Mouse (Mus musculus) liver, embryonic 15.5 days (tissue): ENCODE data around the gene F8. TPM values are rescaled to one million over a fixed set of nuclear protein-coding genes. Genes with fewer than 3 reads are reported as not detected.

ENCODE experiments used
- ATAC-seq: fragments of 200-750 bp; cut with Nextera tagmentation; 2 replicates; pipeline ENCODE4 v1.8.0; 2017; ENCODE audit warnings: moderate number of reproducible peaks, mild to moderate bottlenecking, moderate library complexity; ENCODE audit not compliant: insufficient read depth
- H3K27ac ChIP-seq: fragments of 300-500 bp; sonication (generic); replicated peaks from 2 replicates; pipeline ENCODE4 v1.5.1; 2015; ENCODE audit warnings: mild to moderate bottlenecking, inconsistent platforms
- H3K27me3 ChIP-seq: fragments of 300-500 bp; sonication (generic); 2 replicates; pipeline ENCODE4 v1.6.1; 2015; ENCODE audit warnings: mild to moderate bottlenecking, inconsistent platforms
- H3K36me3 ChIP-seq: fragments of 300-500 bp; sonication (generic); replicated peaks from 2 replicates; pipeline ENCODE4 v1.6.1; 2015; ENCODE audit warnings: moderate library complexity, mild to moderate bottlenecking, inconsistent platforms
- H3K4me1 ChIP-seq: fragments of 300-500 bp; sonication (generic); replicated peaks from 2 replicates; pipeline ENCODE4 v1.6.1; 2015; ENCODE audit warnings: inconsistent platforms
- H3K4me2 ChIP-seq: fragments of 300-500 bp; sonication (generic); 2 replicates; pipeline ENCODE4 v1.6.1; 2015; ENCODE audit warnings: moderate library complexity, mild to moderate bottlenecking, inconsistent platforms
- H3K4me3 ChIP-seq: fragments of 300-500 bp; sonication (generic); replicated peaks from 2 replicates; pipeline ENCODE4 v1.5.1; 2015; ENCODE audit warnings: mild to moderate bottlenecking, inconsistent platforms
- H3K9ac ChIP-seq: fragments of 300-500 bp; sonication (generic); 2 replicates; pipeline ENCODE4 v1.6.1; 2015; ENCODE audit warnings: moderate library complexity, mild to moderate bottlenecking, inconsistent platforms
- H3K9me3 ChIP-seq: fragments of 300-500 bp; sonication (generic); replicated peaks from 2 replicates; pipeline ENCODE4 v1.6.1; 2016; ENCODE audit warnings: inconsistent platforms
- WGBS: fragments of 180-500 bp; shearing (Covaris S2); methylation state at CpG from one replicate; pipeline ENCODE4 v1.1.7; 2015; ENCODE audit warnings: mixed read lengths; ENCODE audit not compliant: insufficient replicate concordance; 5-methylcytosine and 5-hydroxymethylcytosine counted together
- polyA plus RNA-seq: library from polyadenylated mRNA; unstranded; fragments of >200 nt; fragmentation: Nextera tagmentation; extraction: Ambion mirVana; gene quantifications from 2 replicates; pipeline ENCODE4 v1.2.1, GENCODE M21; 2015

The F8 gene
- 1.6 and 2.8 TPM in 2 replicates for polyA plus RNA-seq

DNA sequence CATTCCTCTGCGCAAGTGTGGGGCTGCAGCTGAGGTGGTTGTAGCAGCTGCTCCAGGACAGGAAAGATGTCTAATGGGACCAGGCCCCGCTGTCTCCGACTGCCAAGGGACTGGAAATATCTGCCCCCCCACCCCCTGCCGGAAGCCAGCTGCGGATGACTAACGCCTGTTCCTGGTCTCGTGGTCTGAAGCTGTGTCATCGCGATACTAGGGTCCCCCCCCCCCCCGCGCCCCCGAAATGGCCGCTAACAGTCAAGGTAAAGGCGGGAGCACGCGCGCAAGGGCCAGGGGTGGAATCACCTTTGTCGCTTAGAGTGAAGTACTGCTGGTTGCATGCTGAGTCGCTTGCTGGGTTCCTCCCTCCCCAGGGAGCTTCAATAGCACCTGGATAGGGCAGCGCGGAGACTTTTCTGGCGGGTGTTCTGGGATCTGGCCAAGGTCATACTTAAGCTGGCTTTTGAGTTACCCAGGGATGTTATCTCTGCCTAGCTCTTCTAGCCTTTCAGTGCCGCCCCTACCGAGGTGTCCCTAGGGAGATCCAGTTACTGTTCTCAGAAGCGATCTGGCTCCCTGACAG is at the start of gene F8, which contains the start of gene Fundc2:
F8 (minus strand) TSS at position 421 of the 577 bp plus-strand sequence.
Fundc2 (plus strand) TSS at position 205 of the 577 bp plus-strand sequence.
- 9% methylated on average over 22 of the region's 25 CpGs for whole genome bisulfite sequencing
- peak; percentile 92 for ATAC-seq
- Histone ChIP-seq H3K9ac (peak within 1 kb of the TSS; percentile 52), H3K27ac (peak within 1 kb of the TSS; percentile 66), H3K36me3 (no peaks in the 10 kb centered on the region), H3K4me1 (no peaks in the 10 kb centered on the region), H3K27me3 (no peaks in the 10 kb centered on the region), H3K4me3 (peak within 1 kb of the TSS; percentile 58), H3K9me3 (no peaks in the 10 kb centered on the region), H3K4me2 (peak within 1 kb of the TSS; percentile 66)

DNA sequence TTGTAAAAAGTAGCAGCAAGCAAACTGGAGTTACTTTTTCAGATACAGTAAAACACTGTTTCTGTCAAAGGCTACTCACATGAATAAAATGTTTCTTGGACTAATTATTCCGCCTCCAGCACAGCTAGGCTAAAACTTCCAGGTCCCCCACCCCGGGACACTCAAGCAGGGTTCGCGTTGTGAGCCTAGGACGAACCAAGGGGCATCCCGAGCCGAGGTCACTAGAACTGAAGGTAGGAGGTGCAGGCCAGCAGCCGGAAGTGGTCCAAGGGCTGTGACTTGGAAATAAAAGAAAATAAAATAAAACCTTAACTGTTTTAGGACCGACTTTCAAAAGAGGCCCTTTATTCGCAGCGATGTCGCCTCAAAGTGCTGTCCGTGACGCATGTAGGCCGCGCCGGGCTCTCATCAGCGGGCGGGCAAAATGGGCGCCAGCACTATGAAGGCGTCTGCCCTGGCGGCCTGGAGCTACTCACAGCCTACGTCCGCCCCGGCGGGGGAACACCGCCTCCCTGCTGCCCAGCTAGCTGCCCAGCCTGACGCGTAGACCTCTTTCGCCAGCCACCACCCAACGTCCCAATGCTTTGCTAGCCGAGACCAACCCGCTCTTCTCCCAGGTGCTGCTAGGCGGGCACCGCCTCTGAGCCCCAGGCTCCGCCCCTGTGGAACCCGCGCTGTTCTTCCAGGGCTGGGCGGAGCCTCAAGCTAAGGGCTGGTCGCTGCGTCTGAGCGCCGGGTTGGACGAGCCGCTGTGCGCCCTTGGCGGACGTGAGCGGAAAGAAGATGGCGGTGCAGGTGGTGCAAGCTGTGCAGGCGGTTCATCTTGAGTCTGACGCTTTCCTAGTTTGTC is 33.7 kb upstream of the F8 start, which contains the start of the genes Cmc4, Mtcp1 and Brcc3:
Cmc4 (minus strand) TSS at position 649 of the 850 bp plus-strand sequence.
Mtcp1 (minus strand) TSS at position 653 of the 850 bp plus-strand sequence.
Brcc3 (plus strand) TSS at position 693 of the 850 bp plus-strand sequence.
- H3K9ac ChIP-seq, result peak within 1 kb of the TSS; percentile 64
- WGBS, result 15% methylated on average over 52 of the region's 52 CpGs
- H3K4me1 ChIP-seq, result no peaks in the 10 kb centered on the region
- peak; percentile 98 for ATAC-seq
- no peaks in the 10 kb centered on the region for H3K9me3 ChIP-seq
- peak within 1 kb of the TSS; percentile 66 for H3K4me3 ChIP-seq
- no peaks in the 10 kb centered on the region; the same call in 1 of the 2 replicates for H3K36me3 ChIP-seq
- H3K27ac ChIP-seq, result peak within 1 kb of the TSS; percentile 96
- no peaks in the 10 kb centered on the region for H3K27me3 ChIP-seq
- peak within 1 kb of the TSS; percentile 57 for H3K4me2 ChIP-seq

DNA sequence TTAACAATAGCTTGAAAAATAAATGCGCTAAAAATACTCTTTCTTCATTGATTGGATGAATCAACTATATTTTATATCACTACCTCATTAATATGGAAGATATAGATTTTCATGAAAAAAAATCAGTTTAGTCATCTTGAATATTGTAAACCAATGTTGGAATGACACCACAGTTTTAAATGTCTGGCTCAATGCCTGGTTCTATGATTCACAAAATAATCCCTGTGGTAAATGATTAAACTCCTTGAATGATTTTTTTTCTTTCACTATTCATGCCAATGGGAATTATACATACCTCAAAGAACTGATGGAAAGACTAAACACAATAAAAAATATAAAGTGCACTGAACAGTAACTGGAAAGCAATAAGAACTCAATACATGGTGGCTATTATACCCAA is 27.3 kb upstream of the F8 start:
- no peak overlapping the region for H3K9ac ChIP-seq

DNA sequence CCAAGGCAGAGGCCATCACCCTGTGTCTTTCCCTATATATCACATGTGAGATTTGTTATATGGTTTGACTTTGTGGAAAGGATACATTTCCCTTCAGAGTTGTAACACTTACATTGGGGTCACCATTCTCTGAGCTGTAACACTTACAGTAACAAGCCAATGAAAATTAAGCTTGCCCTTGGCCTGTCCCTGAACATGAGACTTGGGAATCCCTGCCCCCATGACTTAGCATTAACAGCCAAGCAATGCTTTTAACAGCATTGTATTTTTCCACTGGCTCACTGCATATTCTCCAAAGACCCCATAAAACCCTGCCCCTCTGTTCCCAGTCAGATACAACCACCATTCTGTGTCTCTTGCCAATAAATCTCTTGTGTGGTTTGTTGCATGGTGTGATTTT is 20.9 kb upstream of the F8 start:
- no peaks in the 10 kb centered on the region for H3K9me3 ChIP-seq
- no peak overlapping the region for H3K4me2 ChIP-seq
- H3K36me3 ChIP-seq, result no peaks in the 10 kb centered on the region
- H3K27ac ChIP-seq, result peak overlapping the region; percentile 74
- H3K27me3 ChIP-seq, result no peaks in the 10 kb centered on the region
- 0 out of 2 replicates have a peak, but pooled peaks have one; percentile 36 for ATAC-seq
- no peak overlapping the region for H3K4me3 ChIP-seq
- H3K4me1 ChIP-seq, result peaks cover 20% of the 10 kb centered on the region
- no peak overlapping the region for H3K9ac ChIP-seq

More for the DNA sequence above, 27.3 kb upstream of the F8 start:
- H3K9me3 ChIP-seq, result no peaks in the 10 kb centered on the region
- H3K27me3 ChIP-seq, result no peaks in the 10 kb centered on the region
- H3K36me3 ChIP-seq, result no peaks in the 10 kb centered on the region
- no peak for ATAC-seq
- no peaks in the 10 kb centered on the region for H3K4me1 ChIP-seq
- H3K4me3 ChIP-seq, result no peak overlapping the region
- no peak overlapping the region for H3K4me2 ChIP-seq
- 85% methylated on average over 1 of the region's 1 CpGs for WGBS
- no peak overlapping the region for H3K27ac ChIP-seq

DNA sequence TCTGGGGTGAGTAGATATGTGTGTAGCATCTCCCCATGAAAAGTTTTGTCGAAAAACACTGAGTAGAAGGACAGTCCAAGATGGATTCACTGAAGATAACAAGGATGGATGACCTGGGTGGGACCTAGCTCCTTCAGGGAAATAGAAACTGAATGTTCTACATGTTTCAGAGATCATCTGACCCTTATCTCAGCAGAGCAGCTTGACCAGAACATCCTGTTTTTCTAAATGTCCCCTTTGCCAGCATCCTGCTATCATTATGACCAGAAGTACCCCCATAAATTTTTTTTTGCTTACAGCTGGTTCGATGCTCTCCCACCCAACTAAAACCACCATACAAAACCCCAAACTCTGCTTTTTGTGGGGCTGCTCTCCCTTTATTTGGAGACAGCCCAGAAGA is 20.3 kb upstream of the F8 start:
- WGBS, result 22% methylated on average over 2 of the region's 2 CpGs
- no peak overlapping the region for H3K4me3 ChIP-seq
- peak; percentile 92 for ATAC-seq
- no peaks in the 10 kb centered on the region for H3K9me3 ChIP-seq
- peaks cover 20% of the 10 kb centered on the region for H3K4me1 ChIP-seq
- no peak overlapping the region for H3K9ac ChIP-seq
- no peaks in the 10 kb centered on the region for H3K36me3 ChIP-seq
- H3K4me2 ChIP-seq, result no peak overlapping the region; the same call in 1 of the 2 replicates
- no peaks in the 10 kb centered on the region for H3K27me3 ChIP-seq
- peak overlapping the region; percentile 74 for H3K27ac ChIP-seq

DNA sequence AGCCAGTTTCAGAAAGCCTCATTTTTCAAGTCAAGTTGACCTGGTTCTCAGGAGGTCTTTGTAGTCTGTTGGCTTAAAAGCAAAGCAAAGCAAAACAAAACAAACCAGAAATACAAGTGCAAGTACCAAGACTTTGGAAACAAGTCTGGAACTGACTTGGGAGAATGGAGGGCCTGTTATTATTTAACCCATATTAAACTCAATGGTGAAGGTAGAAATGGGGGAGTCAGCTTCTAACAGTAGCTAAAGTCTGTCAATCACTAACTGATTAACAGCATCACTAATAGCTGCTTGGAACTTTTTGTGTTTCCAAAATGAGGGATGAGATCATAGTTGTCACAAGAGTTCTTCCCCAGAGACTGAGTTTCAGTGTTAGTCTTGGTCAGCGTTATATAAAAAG is 17.1 kb upstream of the F8 start:
- Histone ChIP-seq H3K27me3 (no peaks in the 10 kb centered on the region), H3K9me3 (no peaks in the 10 kb centered on the region)

DNA sequence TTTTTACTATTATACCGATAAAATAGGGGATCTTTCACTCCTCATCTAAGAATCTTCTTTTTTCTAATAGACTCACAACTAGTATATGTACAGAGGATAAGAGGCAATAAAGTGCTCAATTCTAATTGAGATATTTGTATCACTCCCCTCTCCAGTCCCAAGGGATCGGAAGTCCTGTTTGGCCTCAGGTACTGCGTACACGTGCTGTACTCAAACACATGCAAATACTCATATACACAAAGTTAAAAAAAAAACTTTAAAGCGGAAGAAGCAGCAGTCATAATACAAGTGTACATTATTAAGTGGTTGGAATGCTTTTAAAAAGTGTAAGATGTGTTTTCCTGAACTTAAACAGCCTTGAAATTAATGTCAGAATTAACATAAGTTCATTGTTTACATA is 716 bp downstream of the F8 start:
- Histone ChIP-seq H3K27ac (no peak overlapping the region), H3K4me1 (no peaks in the 10 kb centered on the region), H3K9ac (no peak overlapping the region), H3K36me3 (no peaks in the 10 kb centered on the region), H3K4me3 (peak overlapping the region; percentile 58), H3K4me2 (peak overlapping the region; percentile 66), H3K9me3 (no peaks in the 10 kb centered on the region), H3K27me3 (no peaks in the 10 kb centered on the region)
- 70% methylated on average over 5 of the region's 5 CpGs for WGBS
- no peak for ATAC-seq

More for the DNA sequence above, 17.1 kb upstream of the F8 start:
- Histone ChIP-seq H3K4me2 (no peak overlapping the region), H3K36me3 (no peaks in the 10 kb centered on the region), H3K4me1 (peaks cover 20% of the 10 kb centered on the region), H3K27ac (no peak overlapping the region), H3K4me3 (no peak overlapping the region), H3K9ac (no peak overlapping the region)
- WGBS, result 88% methylated on average over 1 of the region's 1 CpGs
- ATAC-seq, result no peak

DNA sequence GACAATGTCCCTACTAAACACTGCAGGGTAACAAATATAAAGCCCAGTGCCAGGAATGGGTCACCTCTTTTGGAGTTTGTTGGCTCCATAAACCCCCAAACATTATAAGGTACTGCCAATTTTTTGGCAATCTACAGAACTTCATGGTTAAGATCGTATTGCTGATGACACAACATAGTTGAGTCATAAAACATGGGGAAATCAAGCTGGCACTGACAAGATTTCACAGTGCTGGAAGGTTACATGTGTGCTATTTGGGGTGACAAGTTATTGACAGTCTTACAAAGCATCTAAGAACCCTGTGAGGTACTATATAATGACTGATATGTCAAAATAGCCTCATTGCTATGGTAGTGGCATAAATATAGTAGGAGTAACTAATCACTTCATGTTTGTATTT is 1.2 kb downstream of the F8 start:
- H3K4me3 ChIP-seq, result no peak overlapping the region
- no peak overlapping the region for H3K4me2 ChIP-seq
- no peaks in the 10 kb centered on the region for H3K9me3 ChIP-seq
- no peak overlapping the region for H3K9ac ChIP-seq
- WGBS, result 90% methylated on average over 1 of the region's 1 CpGs
- H3K27ac ChIP-seq, result no peak overlapping the region
- ATAC-seq, result no peak
- H3K4me1 ChIP-seq, result no peaks in the 10 kb centered on the region
- no peaks in the 10 kb centered on the region for H3K36me3 ChIP-seq
- no peaks in the 10 kb centered on the region for H3K27me3 ChIP-seq

DNA sequence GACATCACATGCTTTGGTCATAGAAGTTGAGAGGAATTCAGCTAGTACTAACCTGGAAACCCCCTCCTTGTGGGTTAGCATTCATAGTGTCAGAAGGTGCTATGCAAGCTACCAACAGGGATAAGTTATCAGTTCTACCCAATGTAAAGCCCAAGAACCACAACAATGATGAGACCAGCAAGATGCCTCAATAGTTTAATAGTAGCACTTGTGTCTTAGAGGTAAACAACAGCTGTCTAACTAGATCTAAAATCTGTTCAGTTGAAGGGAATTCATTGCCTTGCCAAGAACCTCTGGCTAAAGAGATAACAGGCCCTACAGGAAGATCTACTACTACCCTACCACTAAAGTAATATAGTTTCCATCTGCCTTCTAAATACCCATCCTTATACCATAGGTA is 5.6 kb downstream of the F8 start:
- H3K9me3 ChIP-seq, result no peaks in the 10 kb centered on the region
- H3K4me2 ChIP-seq, result no peak overlapping the region
- H3K9ac ChIP-seq, result no peak overlapping the region
- no peak overlapping the region for H3K27ac ChIP-seq
- H3K36me3 ChIP-seq, result no peaks in the 10 kb centered on the region
- no peak for ATAC-seq
- H3K27me3 ChIP-seq, result no peaks in the 10 kb centered on the region
- H3K4me3 ChIP-seq, result no peak overlapping the region
- no peaks in the 10 kb centered on the region for H3K4me1 ChIP-seq

DNA sequence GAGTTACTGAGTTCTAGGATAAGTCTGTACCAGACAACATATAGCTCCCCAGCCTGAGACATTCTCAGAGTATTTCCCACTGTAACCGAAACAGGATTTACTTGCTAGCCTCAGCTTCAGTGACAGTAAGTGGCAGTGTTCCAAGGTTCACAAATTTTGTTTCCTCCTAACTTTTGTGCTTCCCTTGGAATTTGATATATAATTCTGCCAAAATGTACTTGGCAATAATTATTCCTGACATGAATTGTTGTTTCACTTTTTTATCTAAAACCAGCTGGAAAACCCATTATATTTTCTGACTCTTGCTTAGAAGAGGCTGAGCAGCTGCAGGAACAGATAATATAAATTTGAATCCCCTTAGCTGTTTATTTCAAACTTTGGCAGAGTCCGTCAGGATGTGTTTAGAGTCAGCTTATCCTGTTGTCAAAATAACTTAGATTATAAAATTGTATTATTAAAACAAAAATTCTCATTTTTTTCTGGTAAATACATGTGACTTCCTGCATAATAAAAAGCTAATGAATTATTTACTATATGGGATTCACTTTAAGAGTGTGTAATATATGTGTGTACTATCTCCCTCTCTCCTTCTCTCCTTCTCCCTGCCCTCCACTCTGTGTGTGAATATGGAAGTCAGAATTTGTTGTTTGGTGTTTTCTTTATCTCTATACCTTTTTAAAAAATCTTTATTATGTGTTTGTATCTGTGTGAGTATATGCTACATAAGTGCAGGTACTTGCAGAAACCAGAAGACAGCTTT is 9.6 kb downstream of the F8 start:
- 58% methylated on average over 2 of the region's 2 CpGs for WGBS
- no peak for ATAC-seq

DNA sequence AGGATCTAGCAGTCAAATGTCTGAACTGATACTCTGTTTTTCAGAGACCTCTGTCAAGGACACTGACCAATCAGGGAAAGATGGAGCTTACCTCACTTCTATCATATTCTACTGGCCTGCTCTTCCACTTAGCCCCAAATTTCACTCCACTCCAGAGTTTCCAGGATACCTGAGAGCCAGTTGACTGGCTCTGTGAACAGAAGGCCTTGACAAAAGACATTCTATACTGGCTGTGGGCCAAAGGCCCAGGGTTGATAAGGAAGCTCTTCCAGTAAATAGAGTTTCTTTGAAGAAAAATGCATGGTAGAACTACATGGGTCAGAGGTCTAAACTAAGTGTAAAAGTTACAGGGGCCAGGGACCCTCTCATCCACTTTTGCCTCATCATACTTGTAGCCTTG is 12.2 kb downstream of the F8 start:
- Histone ChIP-seq H3K9me3 (no peaks in the 10 kb centered on the region), H3K4me1 (no peaks in the 10 kb centered on the region), H3K4me3 (no peak overlapping the region), H3K9ac (no peak overlapping the region), H3K27me3 (no peaks in the 10 kb centered on the region), H3K4me2 (no peak overlapping the region), H3K36me3 (no peaks in the 10 kb centered on the region), H3K27ac (no peak overlapping the region)
- ATAC-seq, result no peak

More for the DNA sequence above, 9.6 kb downstream of the F8 start:
- H3K27me3 ChIP-seq, result no peaks in the 10 kb centered on the region
- no peak overlapping the region for H3K4me3 ChIP-seq
- no peak overlapping the region for H3K9ac ChIP-seq
- no peaks in the 10 kb centered on the region for H3K9me3 ChIP-seq
- H3K4me2 ChIP-seq, result no peak overlapping the region
- H3K27ac ChIP-seq, result no peak overlapping the region
- no peaks in the 10 kb centered on the region for H3K4me1 ChIP-seq
- H3K36me3 ChIP-seq, result no peaks in the 10 kb centered on the region
